ENCODE assay signal across 11 mouse cellular contexts in genomic region chr11:54785566-54785965, GRCm38 (mm10). TPM values are rescaled to one million over a fixed set of nuclear protein-coding genes. Genes with fewer than 3 reads are reported as not detected.
A peak's percentile ranks its signal among the peaks of the same experiment; 100 is the strongest.
DNase-seq lines count a peak whose midpoint lies in the region; ATAC-seq and TF ChIP-seq lines count a peak whose summit lies in the region.
"Had no signal": no experiment of that assay in that cellular context is flagged by ENCODE, and none has a peak within 500 bp of the region (broad histone marks: within the 10 kb centered on the region; RNA-seq: fewer than 3 reads in every experiment).

No protein-coding gene starts in this region.

- H3K9me3 ChIP-seq in heart, embryonic 12.5 days (replicated peaks) = no peaks in the 10 kb centered on the region
- no peaks in the 10 kb centered on the region for H3K9me3 ChIP-seq in CH12.LX (replicated peaks; ENCODE audit: low read length)
- H3K9me3 ChIP-seq in hindbrain, embryonic 12.5 days (replicated peaks) = no peaks in the 10 kb centered on the region
- H3K9me3 ChIP-seq in midbrain, embryonic 13.5 days = no peaks in the 10 kb centered on the region

- 81% methylated on average over 3 of the region's 3 CpGs for WGBS in heart, embryonic 12.5 days
- 88% methylated on average over 3 of the region's 3 CpGs for WGBS in hindbrain, embryonic 12.5 days
- WGBS in midbrain, embryonic 13.5 days = 85% methylated on average over 3 of the region's 3 CpGs

- dilution Hi-C loops in CH12.LX (cut with MboI; ENCODE audit: extremely low pct_ligation_motif_present, extremely low pct_unique_long_range_greater_than_20kb, low sequenced_read_pairs) = no loop called here

- in situ Hi-C loops in CH12.LX (cut with MboI; ENCODE audit: low pct_ligation_motif_present, low pct_unique_long_range_greater_than_20kb, low sequenced_read_pairs) = no loop called here

- H3K9ac ChIP-seq in heart, embryonic 12.5 days = no peak overlapping the region
- H3K9ac ChIP-seq in CH12.LX (ENCODE audit: insufficient read depth, low read depth) = no peak overlapping the region
- H3K9ac ChIP-seq in hindbrain, embryonic 12.5 days = no peak overlapping the region
- H3K9ac ChIP-seq in midbrain, embryonic 13.5 days (replicated peaks) = no peak overlapping the region

- H3K4me3 ChIP-seq in heart, embryonic 12.5 days = no peak overlapping the region
- peak overlapping the region in 2 of 3 experiments; percentile 64 to 90 for H3K4me3 ChIP-seq in CH12.LX (replicated peaks in 1 of 3; ENCODE audit: low read depth in 2 of 3, low read length in 2 of 3, poor library complexity in 1 of 3)
- H3K4me3 ChIP-seq in hindbrain, embryonic 12.5 days = no peak overlapping the region
- H3K4me3 ChIP-seq in midbrain, embryonic 13.5 days (replicated peaks) = peak overlapping the region; percentile 87

- H3K27ac ChIP-seq in heart, embryonic 12.5 days (ENCODE audit: poor library complexity, severe bottlenecking) = no peak overlapping the region
- H3K27ac ChIP-seq in CH12.LX (ENCODE audit: insufficient read depth, low read depth) = no peak overlapping the region
- no peak overlapping the region for H3K27ac ChIP-seq in hindbrain, embryonic 12.5 days
- H3K27ac ChIP-seq in midbrain, embryonic 13.5 days = no peak overlapping the region

- H3K4me2 ChIP-seq in heart, embryonic 12.5 days = no peak overlapping the region
- 0 out of 2 replicates have a peak overlapping the region, but pooled peaks have one; percentile 25 for H3K4me2 ChIP-seq in CH12.LX (ENCODE audit: insufficient read depth, low read depth, poor library complexity, severe bottlenecking)
- H3K4me2 ChIP-seq in hindbrain, embryonic 12.5 days (replicated peaks) = peak overlapping the region; percentile 61
- peak overlapping the region; percentile 75 for H3K4me2 ChIP-seq in midbrain, embryonic 13.5 days (replicated peaks)

- H3K79me2 ChIP-seq in CH12.LX (replicated peaks; ENCODE audit: control insufficient read depth, extremely low read depth, insufficient read depth, poor library complexity, severe bottlenecking) = peaks cover 64% of the 10 kb centered on the region

- peak in 1 of 2 experiments; percentile 51; a peak in 2 of 4 replicates for TF ChIP-seq CTCF in CH12.LX (conservative IDR thresholded peaks at IDR 0.05 in 1 of 2, IDR thresholded peaks at IDR 0.05 in 1 of 2; ENCODE audit: low read depth in 2 of 2, low read length in 2 of 2)

- H3K4me1 ChIP-seq in heart, embryonic 12.5 days (replicated peaks) = peaks cover 10% of the 10 kb centered on the region; the same call in 1 of the 2 replicates
- H3K4me1 ChIP-seq in CH12.LX (ENCODE audit: control insufficient read depth in 1 of 2, insufficient read depth in 2 of 2) = peaks cover 19 to 60% of the 10 kb centered on the region in 2 experiments
- H3K4me1 ChIP-seq in hindbrain, embryonic 12.5 days = peaks cover 26% of the 10 kb centered on the region
- H3K4me1 ChIP-seq in midbrain, embryonic 13.5 days (replicated peaks) = peaks cover 44% of the 10 kb centered on the region

- peak; percentile 33 for DNase-seq in heart, adult 11 months
- no peak for DNase-seq in CH12.LX (ENCODE audit: extremely low read depth)
- DNase-seq in embryo, embryonic 11 days = no peak
- DNase-seq in frontal cortex, postnatal 36 days (ENCODE audit: low spot score in 2 of 2) = no peak
- DNase-seq: cerebellum, postnatal 14 days; lung, adult 2 months had no signal

- peak; percentile 33 for TF ChIP-seq RAD21 in CH12.LX (IDR thresholded peaks at IDR 0.05; ENCODE audit: low read depth, low read length)

- ATAC-seq in heart, embryonic 12.5 days (ENCODE audit: insufficient number of reproducible peaks, low FRiP score) = no peak
- no peak for ATAC-seq in hindbrain, embryonic 12.5 days (ENCODE audit: low FRiP score)
- no peak for ATAC-seq in midbrain, embryonic 13.5 days
- no peak for ATAC-seq in megakaryocyte-erythroid progenitor cell, adult 5-6 weeks (replicated peaks; ENCODE audit: low FRiP score, low TSS enrichment, poor library complexity, severe bottlenecking)
- ATAC-seq: Patski had no signal

- no peaks in the 10 kb centered on the region for H3K27me3 ChIP-seq in heart, embryonic 12.5 days (replicated peaks)
- no peaks in the 10 kb centered on the region for H3K27me3 ChIP-seq in CH12.LX (replicated peaks)
- H3K27me3 ChIP-seq in hindbrain, embryonic 12.5 days = no peaks in the 10 kb centered on the region
- no peaks in the 10 kb centered on the region; the same call in 1 of the 2 replicates for H3K27me3 ChIP-seq in midbrain, embryonic 13.5 days
- H3K27me3 ChIP-seq: Patski had no signal

- TF ChIP-seq EP300 in CH12.LX (IDR thresholded peaks at IDR 0.05; ENCODE audit: low read length) = no peak

- TF ChIP-seq POLR2A in CH12.LX (IDR thresholded peaks at IDR 0.05; ENCODE audit: low read depth, low read length) = no peak

- H3K36me3 ChIP-seq in heart, embryonic 12.5 days = peaks cover 3% of the 10 kb centered on the region; the same call in 1 of the 2 replicates
- peaks cover 3 to 14% of the 10 kb centered on the region in 2 experiments for H3K36me3 ChIP-seq in CH12.LX (replicated peaks in 1 of 2; ENCODE audit: control insufficient read depth in 1 of 2, insufficient read depth in 1 of 2, low read length in 1 of 2)
- H3K36me3 ChIP-seq in hindbrain, embryonic 12.5 days = no peaks in the 10 kb centered on the region
- no peaks in the 10 kb centered on the region for H3K36me3 ChIP-seq in midbrain, embryonic 13.5 days

TF ChIP-seq in CH12.LX, 34 proteins besides CTCF, POLR2A, EP300 and RAD21:
- TF ChIP-seq SMC3 (IDR thresholded peaks at IDR 0.05; ENCODE audit: low read depth, low read length) = peak; percentile 44; the same call in 1 of the 2 replicates
- no peak for TF ChIP-seq ZNF384 (IDR thresholded peaks at IDR 0.05; ENCODE audit: low read depth, low read length)
- TF ChIP-seq SIN3A (IDR thresholded peaks at IDR 0.05; ENCODE audit: low read length) = peak; percentile 24; the same call in 1 of the 2 replicates
- 0 out of 2 replicates have a peak, but pooled peaks have one; percentile 22 for TF ChIP-seq NELFE (IDR thresholded peaks at IDR 0.05; ENCODE audit: low read depth, low read length)

RNA-seq across cellular contexts. Expression of gene Cdc42se2, which starts 1.9 kb away (rescaled TPM):
- 68.7 and 68.9 TPM in 2 replicates for polyA plus RNA-seq in heart, embryonic 12.5 days (2016; fragmentation: Nextera tagmentation; extraction: Ambion mirVana)
- total RNA-seq in CH12.LX (2012; rRNA removed) = 97.9 and 99.1 TPM in 2 replicates
- 215 and 227 TPM in 2 replicates for total RNA-seq in CH12.LX (2014; rRNA removed)
- polyA plus RNA-seq in CH12.LX (2012; ENCODE audit: insufficient read length, low read depth) = 84.7 and 97.4 TPM in 2 replicates
- 198 and 205 TPM in 2 replicates for polyA plus RNA-seq in hindbrain, embryonic 12.5 days (2016; fragmentation: Nextera tagmentation; extraction: Ambion mirVana)
- 205 and 209 TPM in 2 replicates for polyA plus RNA-seq in midbrain, embryonic 13.5 days (2015; fragmentation: Nextera tagmentation; extraction: Ambion mirVana)
- 27.9 and 28.2 TPM in 2 replicates for total RNA-seq in megakaryocyte-erythroid progenitor cell, adult 5-6 weeks (2014; fragmentation: Nextera tagmentation)
- 33.2 and 50.7 TPM in 2 replicates for total RNA-seq in megakaryocyte-erythroid progenitor cell, adult 5-6 weeks (2017)

Comparison
In these comparisons a context has a peak if more than half of its experiments do, and no peak if none do; other contexts are left out.
1. H3K4me3 ChIP-seq: peak in CH12.LX (2 of 3) and midbrain, embryonic 13.5 days (single experiment); none in heart, embryonic 12.5 days (single experiment) and hindbrain, embryonic 12.5 days (single experiment).